Mouse (Mus musculus) embryonic facial prominence, embryonic 12.5 days (tissue): ENCODE results near the gene Gli3. TPM values are rescaled to one million over a fixed set of nuclear protein-coding genes. Genes with fewer than 3 reads are reported as not detected.

ENCODE experiments used
- ATAC-seq: fragments of 200-750 bp; cut with Nextera tagmentation; 2 replicates; pipeline ENCODE4 v1.8.0; 2017; ENCODE audit not compliant: insufficient number of reproducible peaks, insufficient read depth, low FRiP score, low TSS enrichment
- H3K27ac ChIP-seq: fragments of 300-500 bp; sonication (generic); 2 replicates; pipeline ENCODE4 v1.5.1; 2016; ENCODE audit warnings: mild to moderate bottlenecking
- H3K27me3 ChIP-seq: fragments of 300-500 bp; sonication (generic); 2 replicates; pipeline ENCODE4 v1.6.1; 2016; ENCODE audit warnings: mild to moderate bottlenecking, moderate library complexity
- H3K36me3 ChIP-seq: fragments of 300-500 bp; sonication (generic); 2 replicates; pipeline ENCODE4 v1.6.1; 2016; ENCODE audit warnings: mild to moderate bottlenecking
- H3K4me1 ChIP-seq: fragments of 300-500 bp; sonication (generic); 2 replicates; pipeline ENCODE4 v1.6.1; 2016
- H3K4me2 ChIP-seq: fragments of 300-500 bp; sonication (generic); replicated peaks from 2 replicates; pipeline ENCODE4 v1.6.1; 2016; ENCODE audit warnings: mild to moderate bottlenecking, moderate library complexity
- H3K4me3 ChIP-seq: fragments of 300-500 bp; sonication (generic); 2 replicates; pipeline ENCODE4 v1.5.1; 2016; ENCODE audit warnings: mild to moderate bottlenecking
- H3K9ac ChIP-seq: fragments of 300-500 bp; sonication (generic); 2 replicates; pipeline ENCODE4 v1.6.1; 2016; ENCODE audit warnings: mild to moderate bottlenecking, moderate library complexity
- H3K9me3 ChIP-seq: fragments of 300-500 bp; sonication (generic); 2 replicates; pipeline ENCODE4 v1.6.1; 2016; ENCODE audit warnings: mild to moderate bottlenecking, moderate library complexity
- WGBS: fragments of 180-500 bp; shearing (Covaris S2); methylation state at CpG from one replicate; pipeline ENCODE4 v1.1.7; 2016; 5-methylcytosine and 5-hydroxymethylcytosine counted together
- polyA plus RNA-seq: library from polyadenylated mRNA; unstranded; fragments of >200 nt; fragmentation: Nextera tagmentation; extraction: Ambion mirVana; gene quantifications from 2 replicates; pipeline ENCODE4 v1.2.1, GENCODE M21; 2016

Gene Gli3
- polyA plus RNA-seq, 1 experiment from 2014 or later = 35.8 TPM

DNA sequence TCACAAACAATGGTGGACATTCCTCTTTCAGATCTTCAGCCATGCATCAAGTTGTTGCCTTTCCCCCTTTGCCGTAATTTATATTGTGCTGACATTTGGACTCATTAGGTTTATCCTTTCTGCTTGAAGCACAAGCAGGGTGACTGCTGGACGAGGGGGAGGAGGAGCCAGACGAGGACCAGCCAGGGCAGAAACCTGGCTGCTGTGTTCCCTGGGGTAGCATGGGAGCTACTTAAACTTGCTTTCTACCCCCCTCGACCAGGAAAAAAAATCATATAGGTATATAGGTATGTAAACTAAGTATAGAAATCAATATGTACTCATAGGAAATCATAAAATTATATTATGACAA lies 207.9 kb downstream of the Gli3 start:
- Histone ChIP-seq H3K9me3 (no peaks in the 10 kb centered on the region), H3K9ac (no peak overlapping the region), H3K27ac (no peak overlapping the region), H3K36me3 (0 out of 2 replicates have a peak, but pooled peaks cover 3% of the 10 kb centered on the region), H3K27me3 (no peaks in the 10 kb centered on the region), H3K4me1 (peaks cover 6% of the 10 kb centered on the region; the same call in 1 of the 2 replicates), H3K4me3 (no peak overlapping the region), H3K4me2 (no peak overlapping the region)
- WGBS = 66% methylated on average over 4 of the region's 4 CpGs
- ATAC-seq = no peak

- H3K4me2 ChIP-seq = no peak overlapping the region
- H3K27me3 ChIP-seq = no peaks in the 10 kb centered on the region
- no peak overlapping the region for H3K4me3 ChIP-seq
- no peak for ATAC-seq
- 0 out of 2 replicates have a peak, but pooled peaks cover 6% of the 10 kb centered on the region for H3K36me3 ChIP-seq
- no peak overlapping the region for H3K27ac ChIP-seq
- no peaks in the 10 kb centered on the region for H3K9me3 ChIP-seq
- no peak overlapping the region for H3K9ac ChIP-seq
- 0 out of 2 replicates have a peak, but pooled peaks cover 1% of the 10 kb centered on the region for H3K4me1 ChIP-seq
These were observed 212.4 kb downstream of the Gli3 start for GRCm38 (mm10) chr13:15675480-15675879.

DNA sequence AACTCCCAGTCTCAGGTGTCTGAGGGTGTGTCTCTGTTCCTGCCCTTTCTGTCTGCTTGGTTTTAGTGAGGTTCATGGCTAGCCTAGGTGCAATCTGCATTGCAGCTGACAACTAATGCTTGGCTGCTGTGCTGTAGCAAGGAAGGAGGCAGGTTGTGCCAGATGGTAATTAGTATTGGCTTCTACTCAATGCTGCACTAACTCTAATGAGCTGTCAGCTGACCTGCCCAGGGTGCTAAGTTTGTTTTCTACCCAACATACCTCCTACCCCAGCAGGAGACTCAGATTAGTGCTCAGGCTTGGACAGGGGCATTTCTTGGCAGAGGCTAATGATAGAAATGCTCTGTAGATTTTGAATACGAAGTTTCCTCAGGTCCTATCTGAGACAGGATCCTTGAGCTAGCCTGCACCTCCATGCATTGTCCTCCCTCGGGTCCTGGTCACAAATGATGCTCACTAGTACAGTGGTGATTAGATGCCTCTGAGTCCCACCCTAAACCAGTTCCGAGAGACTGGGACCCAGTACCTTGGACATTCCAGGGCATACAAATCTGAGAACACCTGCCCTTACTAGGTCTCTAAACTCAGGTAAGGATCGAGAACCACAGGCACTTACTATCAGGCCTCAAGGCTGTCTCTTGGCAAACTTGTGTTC lies 214.2 kb downstream of the Gli3 start:
- Histone ChIP-seq H3K36me3 (0 out of 2 replicates have a peak, but pooled peaks cover 6% of the 10 kb centered on the region), H3K4me3 (no peak overlapping the region), H3K9ac (no peak overlapping the region), H3K27me3 (no peaks in the 10 kb centered on the region), H3K4me1 (no peaks in the 10 kb centered on the region), H3K9me3 (no peaks in the 10 kb centered on the region), H3K27ac (no peak overlapping the region), H3K4me2 (no peak overlapping the region)
- 96% methylated on average over 4 of the region's 4 CpGs for WGBS
- 0 out of 2 replicates have a peak, but pooled peaks have one; percentile 35 for ATAC-seq

DNA sequence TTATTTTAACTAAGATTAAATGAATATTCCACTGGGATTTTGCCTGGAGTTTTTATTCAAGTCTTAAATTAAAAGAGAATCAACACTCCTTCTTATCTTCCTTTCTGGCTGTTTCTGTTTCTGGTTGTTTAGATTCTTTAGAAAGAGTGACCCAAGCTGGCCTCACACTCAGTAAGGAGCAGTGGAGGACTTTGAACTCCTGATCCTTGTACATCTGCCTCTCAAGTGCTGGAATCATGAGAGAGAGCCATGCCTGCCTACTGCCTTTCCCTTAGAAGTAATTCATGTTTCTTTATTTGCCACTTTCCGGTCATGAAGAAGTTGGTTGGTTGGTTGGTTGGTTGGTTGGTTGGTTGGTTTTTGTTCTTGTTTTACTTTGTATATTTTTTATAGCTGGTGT lies 218.5 kb downstream of the Gli3 start:
- no peaks in the 10 kb centered on the region for H3K27me3 ChIP-seq
- H3K9ac ChIP-seq = no peak overlapping the region
- no peak for ATAC-seq
- H3K36me3 ChIP-seq = 0 out of 2 replicates have a peak, but pooled peaks cover 3% of the 10 kb centered on the region
- no peak overlapping the region for H3K4me2 ChIP-seq
- WGBS = 94% methylated on average over 1 of the region's 1 CpGs
- no peak overlapping the region for H3K27ac ChIP-seq
- no peak overlapping the region for H3K4me3 ChIP-seq
- H3K4me1 ChIP-seq = no peaks in the 10 kb centered on the region
- H3K9me3 ChIP-seq = no peaks in the 10 kb centered on the region

DNA sequence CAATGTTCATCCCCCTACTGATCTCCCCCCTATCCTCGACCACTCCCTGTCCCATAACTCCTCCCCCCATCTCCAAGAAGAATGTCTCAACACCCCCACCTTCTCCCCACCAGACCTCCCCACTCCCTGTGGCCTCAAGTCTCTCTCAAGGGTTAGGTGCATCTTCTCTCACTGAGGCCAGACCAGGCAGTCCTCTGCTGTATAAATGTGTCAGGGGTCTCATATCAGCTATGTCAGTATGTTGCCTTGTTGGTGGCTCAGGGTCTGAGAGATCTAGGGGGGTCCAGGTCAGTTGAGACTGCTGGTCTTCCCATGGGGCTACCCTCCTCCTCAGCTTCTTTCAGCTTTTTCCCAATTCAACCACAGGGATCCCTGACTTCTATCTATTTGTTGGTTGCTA lies 220.0 kb downstream of the Gli3 start:
- no peak for ATAC-seq
- H3K4me2 ChIP-seq = no peak overlapping the region
- 32% methylated on average over 1 of the region's 1 CpGs for WGBS

GRCm38 (mm10) chr13:15688074-15688825 lies 225.2 kb downstream of the Gli3 start:
- no peaks in the 10 kb centered on the region for H3K9me3 ChIP-seq
- no peak overlapping the region for H3K4me3 ChIP-seq
- WGBS = 71% methylated on average over 6 of the region's 6 CpGs
- no peak overlapping the region for H3K27ac ChIP-seq
- H3K36me3 ChIP-seq = no peaks in the 10 kb centered on the region
- H3K27me3 ChIP-seq = no peaks in the 10 kb centered on the region
- no peak for ATAC-seq
- no peaks in the 10 kb centered on the region; the same call in 1 of the 2 replicates for H3K4me1 ChIP-seq
- H3K4me2 ChIP-seq = no peak overlapping the region
- H3K9ac ChIP-seq = no peak overlapping the region

More for the DNA sequence above, 220.0 kb downstream of the Gli3 start:
- Histone ChIP-seq H3K4me3 (no peak overlapping the region), H3K36me3 (0 out of 2 replicates have a peak, but pooled peaks cover 3% of the 10 kb centered on the region), H3K27me3 (no peaks in the 10 kb centered on the region), H3K9ac (no peak overlapping the region), H3K4me1 (no peaks in the 10 kb centered on the region), H3K9me3 (no peaks in the 10 kb centered on the region), H3K27ac (no peak overlapping the region)

GRCm38 (mm10) chr13:15688826-15689501 lies 225.9 kb downstream of the Gli3 start:
- Histone ChIP-seq H3K4me1 (no peaks in the 10 kb centered on the region; the same call in 1 of the 2 replicates), H3K9me3 (no peaks in the 10 kb centered on the region), H3K27me3 (no peaks in the 10 kb centered on the region), H3K36me3 (no peaks in the 10 kb centered on the region), H3K4me2 (no peak overlapping the region), H3K4me3 (no peak overlapping the region), H3K27ac (no peak overlapping the region), H3K9ac (no peak overlapping the region)
- 90% methylated on average over 5 of the region's 5 CpGs for WGBS
- no peak for ATAC-seq

DNA sequence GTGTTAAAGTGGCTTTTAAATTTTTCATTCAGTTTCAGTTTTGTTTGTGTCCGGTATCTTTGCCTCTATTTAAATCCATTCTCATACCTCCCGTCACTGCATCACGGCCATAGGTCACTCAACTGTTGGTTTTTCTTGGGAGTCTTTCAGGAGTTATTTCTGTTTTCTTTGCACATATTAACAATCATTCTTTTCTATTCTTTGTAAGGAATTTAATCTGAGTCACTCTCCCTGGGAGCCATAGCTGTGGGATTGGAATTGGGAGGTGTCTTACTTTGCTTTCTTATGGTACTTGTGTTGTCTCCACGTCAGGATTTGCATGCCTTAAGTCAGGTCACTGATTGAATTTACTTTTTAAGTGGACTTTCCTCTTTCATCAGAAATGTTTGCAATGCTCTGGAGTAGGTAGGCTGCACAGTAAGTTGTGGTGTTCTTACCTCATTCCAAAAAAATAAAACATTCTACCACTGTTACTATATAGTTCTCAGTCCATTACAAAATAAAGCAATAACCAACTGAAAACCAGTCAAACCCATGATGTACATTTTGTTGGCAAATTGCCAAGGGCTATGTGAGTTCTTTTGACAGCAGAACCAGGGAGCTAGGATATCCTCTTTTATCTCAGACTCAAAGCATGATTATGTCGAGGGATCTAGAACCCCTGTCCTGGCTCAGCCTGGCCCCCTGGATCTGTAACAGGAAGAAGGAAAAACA lies 228.9 kb downstream of the Gli3 start:
- no peaks in the 10 kb centered on the region for H3K27me3 ChIP-seq
- H3K4me1 ChIP-seq = peaks cover 3% of the 10 kb centered on the region; the same call in 1 of the 2 replicates
- H3K4me2 ChIP-seq = no peak overlapping the region
- no peak for ATAC-seq
- WGBS = 66% methylated on average over 5 of the region's 5 CpGs
- H3K9ac ChIP-seq = no peak overlapping the region
- no peaks in the 10 kb centered on the region for H3K36me3 ChIP-seq
- H3K9me3 ChIP-seq = no peaks in the 10 kb centered on the region
- no peak overlapping the region for H3K4me3 ChIP-seq
- no peak overlapping the region for H3K27ac ChIP-seq

- Histone ChIP-seq H3K36me3 (no peaks in the 10 kb centered on the region), H3K9me3 (no peaks in the 10 kb centered on the region), H3K27ac (no peak overlapping the region), H3K9ac (no peak overlapping the region), H3K4me1 (peaks cover 3% of the 10 kb centered on the region; the same call in 1 of the 2 replicates), H3K4me2 (no peak overlapping the region), H3K27me3 (no peaks in the 10 kb centered on the region), H3K4me3 (no peak overlapping the region)
- no peak for ATAC-seq
These were observed 229.4 kb downstream of the Gli3 start for GRCm38 (mm10) chr13:15692465-15692809.

DNA sequence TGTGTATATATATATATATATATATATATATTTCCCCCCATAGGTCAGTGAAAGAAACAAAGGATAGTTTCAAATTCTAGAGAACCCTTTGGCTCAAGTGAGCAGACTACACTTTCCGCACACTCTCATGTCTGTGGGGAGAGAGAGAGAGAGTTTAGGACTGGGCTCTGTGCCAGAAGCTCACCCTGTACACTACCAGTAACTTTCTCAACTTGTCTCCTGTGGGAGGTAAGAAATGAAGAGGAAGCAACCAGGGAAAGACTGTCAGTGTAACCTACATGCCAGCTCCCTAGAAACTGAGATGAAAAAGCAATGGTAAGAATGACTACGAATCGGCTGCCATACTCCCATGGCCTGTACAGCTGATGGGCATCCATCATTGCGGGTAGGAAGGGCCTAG lies 235.2 kb downstream of the Gli3 start:
- Histone ChIP-seq H3K4me2 (no peak overlapping the region), H3K36me3 (no peaks in the 10 kb centered on the region), H3K4me1 (0 out of 2 replicates have a peak, but pooled peaks cover 3% of the 10 kb centered on the region), H3K27ac (no peak overlapping the region), H3K4me3 (no peak overlapping the region), H3K9ac (no peak overlapping the region), H3K9me3 (no peaks in the 10 kb centered on the region), H3K27me3 (no peaks in the 10 kb centered on the region)
- ATAC-seq = no peak
- 90% methylated on average over 4 of the region's 4 CpGs for WGBS

GRCm38 (mm10) chr13:15699116-15699515 lies 236.1 kb downstream of the Gli3 start:
- Histone ChIP-seq H3K36me3 (no peaks in the 10 kb centered on the region), H3K4me2 (no peak overlapping the region), H3K4me1 (0 out of 2 replicates have a peak, but pooled peaks cover 3% of the 10 kb centered on the region), H3K9me3 (no peaks in the 10 kb centered on the region), H3K9ac (no peak overlapping the region), H3K4me3 (no peak overlapping the region), H3K27ac (no peak overlapping the region), H3K27me3 (no peaks in the 10 kb centered on the region)
- WGBS = 89% methylated on average over 6 of the region's 6 CpGs
- ATAC-seq = no peak
